Mouse (Mus musculus) cerebellum, adult 2 months (tissue): ENCODE measurements around the gene Tmem109.

Experiments used
- CTCF ChIP-seq: fragments of 200-500 bp; IDR thresholded peaks from 2 replicates; pipeline ENCODE4 v1.5.1; 2011; ENCODE audit warnings: low read depth, mild to moderate bottlenecking, control low read depth, low read length, moderate library complexity, borderline replicate concordance; ENCODE audit not compliant: insufficient read depth
- POLR2A ChIP-seq: fragments of 200-500 bp; IDR thresholded peaks from 2 replicates; pipeline ENCODE4 v1.6.1; 2011; ENCODE audit warnings: low read length, control low read depth, borderline replicate concordance; ENCODE audit not compliant: insufficient read depth

- peak; percentile 68; the same call in 1 of the 2 replicates for TF ChIP-seq POLR2A
- peak; percentile 18; the same call in 1 of the 2 replicates for TF ChIP-seq CTCF
Measured at GRCm38 (mm10) chr19:10881426-10882154, at the start of gene Tmem109.
